Mouse (Mus musculus): ENCODE measurements around the gene Xrra1. TPM values are rescaled to one million over a fixed set of nuclear protein-coding genes. Genes with fewer than 3 reads are reported as not detected.

Gene Xrra1
- polyA plus RNA-seq, 1 experiment from 2014 or later, result 0.39 TPM

GRCm38 (mm10) chr7:99824649-99825483 lies 34.0 kb upstream of the Xrra1 start:
- WGBS, result 92% methylated on average over 16 of the region's 16 CpGs
- Histone ChIP-seq H3K9me3 (replicated peaks; ENCODE audit: control insufficient read depth, low read length) (no peaks in the 10 kb centered on the region), H3K36me3 (ENCODE audit: control insufficient read depth, insufficient read depth, low read length) (no peaks in the 10 kb centered on the region), H3K4me2 (ENCODE audit: low read length) (no peak overlapping the region), H3K27ac (ENCODE audit: low read depth, low read length) (no peak overlapping the region), H3K27me3 (replicated peaks; ENCODE audit: control insufficient read depth, insufficient read depth, low read length) (no peaks in the 10 kb centered on the region), H3K4me3 (ENCODE audit: low read depth, low read length) (no peak overlapping the region), H3K4me1 (ENCODE audit: control insufficient read depth, insufficient read depth, low read length) (peaks cover 4% of the 10 kb centered on the region; the same call in 1 of the 2 replicates), H3K9ac (ENCODE audit: low read length) (no peak overlapping the region)
- DNase-seq (ENCODE audit: low spot score) (no peak), ATAC-seq (no peak)

GRCm38 (mm10) chr7:99825511-99825910 lies 33.4 kb upstream of the Xrra1 start:
- Histone ChIP-seq H3K9ac (ENCODE audit: low read length) (no peak overlapping the region), H3K4me3 (ENCODE audit: low read depth, low read length) (no peak overlapping the region), H3K4me1 (ENCODE audit: control insufficient read depth, insufficient read depth, low read length) (peaks cover 4% of the 10 kb centered on the region; the same call in 1 of the 2 replicates), H3K9me3 (replicated peaks; ENCODE audit: control insufficient read depth, low read length) (no peaks in the 10 kb centered on the region), H3K4me2 (ENCODE audit: low read length) (no peak overlapping the region), H3K27ac (ENCODE audit: low read depth, low read length) (no peak overlapping the region), H3K36me3 (ENCODE audit: control insufficient read depth, insufficient read depth, low read length) (no peaks in the 10 kb centered on the region), H3K27me3 (replicated peaks; ENCODE audit: control insufficient read depth, insufficient read depth, low read length) (no peaks in the 10 kb centered on the region)
- 85% methylated on average over 9 of the region's 9 CpGs for WGBS
- ATAC-seq (no peak), DNase-seq (ENCODE audit: low spot score) (no peak)

GRCm38 (mm10) chr7:99826096-99826495 lies 32.8 kb upstream of the Xrra1 start:
- DNase-seq (ENCODE audit: low spot score) (no peak), ATAC-seq (no peak)
- no peak overlapping the region for H3K9ac ChIP-seq (ENCODE audit: low read length)
- H3K27me3 ChIP-seq (replicated peaks; ENCODE audit: control insufficient read depth, insufficient read depth, low read length), result no peaks in the 10 kb centered on the region
- H3K9me3 ChIP-seq (replicated peaks; ENCODE audit: control insufficient read depth, low read length), result no peaks in the 10 kb centered on the region
- 74% methylated on average over 6 of the region's 6 CpGs for WGBS
- no peak overlapping the region for H3K4me3 ChIP-seq (ENCODE audit: low read depth, low read length)
- no peak overlapping the region for H3K27ac ChIP-seq (ENCODE audit: low read depth, low read length)
- H3K36me3 ChIP-seq (ENCODE audit: control insufficient read depth, insufficient read depth, low read length), result no peaks in the 10 kb centered on the region
- no peak overlapping the region for H3K4me2 ChIP-seq (ENCODE audit: low read length)
- H3K4me1 ChIP-seq (ENCODE audit: control insufficient read depth, insufficient read depth, low read length), result peaks cover 4% of the 10 kb centered on the region; the same call in 1 of the 2 replicates

- Histone ChIP-seq H3K4me1 (ENCODE audit: control insufficient read depth, insufficient read depth, low read length) (peaks cover 4% of the 10 kb centered on the region; the same call in 1 of the 2 replicates), H3K4me3 (ENCODE audit: low read depth, low read length) (peak within 1 kb of the TSS; percentile 36)
These were observed 30.8 kb upstream of the Xrra1 start, which contains the start of gene Neu3 for GRCm38 (mm10) chr7:99828083-99828570. Gene Neu3, minus strand, starts transcription at chr7:99828417.

GRCm38 (mm10) chr7:99833115-99833845 lies 25.6 kb upstream of the Xrra1 start:
- no peak for DNase-seq (ENCODE audit: low spot score)
- Histone ChIP-seq H3K9me3 (replicated peaks; ENCODE audit: control insufficient read depth, low read length) (no peaks in the 10 kb centered on the region), H3K36me3 (ENCODE audit: control insufficient read depth, insufficient read depth, low read length) (peaks cover 16% of the 10 kb centered on the region), H3K9ac (ENCODE audit: low read length) (no peak overlapping the region), H3K27me3 (replicated peaks; ENCODE audit: control insufficient read depth, insufficient read depth, low read length) (no peaks in the 10 kb centered on the region), H3K4me1 (ENCODE audit: control insufficient read depth, insufficient read depth, low read length) (peaks cover 4% of the 10 kb centered on the region; the same call in 1 of the 2 replicates), H3K27ac (ENCODE audit: low read depth, low read length) (no peak overlapping the region), H3K4me2 (ENCODE audit: low read length) (no peak overlapping the region), H3K4me3 (ENCODE audit: low read depth, low read length) (no peak overlapping the region)
- no peak for ATAC-seq
- WGBS, result 81% methylated on average over 5 of the region's 5 CpGs

More at GRCm38 (mm10) chr7:99828083-99828570, 30.8 kb upstream of the Xrra1 start, which contains the start of gene Neu3:
- WGBS, result under 1% methylated on average over 26 of the region's 26 CpGs
- H3K4me2 ChIP-seq (ENCODE audit: low read length), result peak within 1 kb of the TSS; percentile 65
- H3K27me3 ChIP-seq (replicated peaks; ENCODE audit: control insufficient read depth, insufficient read depth, low read length), result no peaks in the 10 kb centered on the region
- ATAC-seq (peak; percentile 98), DNase-seq (ENCODE audit: low spot score) (peak; percentile 81)
- peak within 1 kb of the TSS; percentile 66 for H3K9ac ChIP-seq (ENCODE audit: low read length)
- H3K27ac ChIP-seq (ENCODE audit: low read depth, low read length), result no peak within 1 kb of the TSS
- no peaks in the 10 kb centered on the region for H3K9me3 ChIP-seq (replicated peaks; ENCODE audit: control insufficient read depth, low read length)
- no peaks in the 10 kb centered on the region for H3K36me3 ChIP-seq (ENCODE audit: control insufficient read depth, insufficient read depth, low read length)

GRCm38 (mm10) chr7:99833846-99834222 lies 25.1 kb upstream of the Xrra1 start:
- WGBS, result 91% methylated on average over 2 of the region's 2 CpGs
- H3K27ac ChIP-seq (ENCODE audit: low read depth, low read length), result no peak overlapping the region
- H3K4me2 ChIP-seq (ENCODE audit: low read length), result no peak overlapping the region
- ATAC-seq (no peak), DNase-seq (ENCODE audit: low spot score) (no peak)
- H3K36me3 ChIP-seq (ENCODE audit: control insufficient read depth, insufficient read depth, low read length), result peaks cover 21% of the 10 kb centered on the region
- H3K27me3 ChIP-seq (replicated peaks; ENCODE audit: control insufficient read depth, insufficient read depth, low read length), result no peaks in the 10 kb centered on the region
- H3K4me1 ChIP-seq (ENCODE audit: control insufficient read depth, insufficient read depth, low read length), result no peaks in the 10 kb centered on the region
- H3K9ac ChIP-seq (ENCODE audit: low read length), result no peak overlapping the region
- no peaks in the 10 kb centered on the region for H3K9me3 ChIP-seq (replicated peaks; ENCODE audit: control insufficient read depth, low read length)
- H3K4me3 ChIP-seq (ENCODE audit: low read depth, low read length), result no peak overlapping the region

GRCm38 (mm10) chr7:99834314-99834853 lies 24.5 kb upstream of the Xrra1 start:
- no peak for ATAC-seq
- Histone ChIP-seq H3K4me2 (ENCODE audit: low read length) (no peak overlapping the region), H3K9me3 (replicated peaks; ENCODE audit: control insufficient read depth, low read length) (no peaks in the 10 kb centered on the region), H3K4me1 (ENCODE audit: control insufficient read depth, insufficient read depth, low read length) (no peaks in the 10 kb centered on the region), H3K36me3 (ENCODE audit: control insufficient read depth, insufficient read depth, low read length) (peaks cover 26% of the 10 kb centered on the region), H3K27me3 (replicated peaks; ENCODE audit: control insufficient read depth, insufficient read depth, low read length) (no peaks in the 10 kb centered on the region), H3K4me3 (ENCODE audit: low read depth, low read length) (no peak overlapping the region), H3K9ac (ENCODE audit: low read length) (no peak overlapping the region), H3K27ac (ENCODE audit: low read depth, low read length) (no peak overlapping the region)
- no peak for DNase-seq (ENCODE audit: low spot score)
- WGBS, result 89% methylated on average over 5 of the region's 5 CpGs

- Histone ChIP-seq H3K9me3 (replicated peaks; ENCODE audit: control insufficient read depth, low read length) (no peaks in the 10 kb centered on the region), H3K27me3 (replicated peaks; ENCODE audit: control insufficient read depth, insufficient read depth, low read length) (no peaks in the 10 kb centered on the region), H3K4me1 (ENCODE audit: control insufficient read depth, insufficient read depth, low read length) (no peaks in the 10 kb centered on the region), H3K36me3 (ENCODE audit: control insufficient read depth, insufficient read depth, low read length) (peaks cover 47% of the 10 kb centered on the region), H3K4me3 (ENCODE audit: low read depth, low read length) (no peak overlapping the region), H3K27ac (ENCODE audit: low read depth, low read length) (no peak overlapping the region), H3K9ac (ENCODE audit: low read length) (no peak overlapping the region), H3K4me2 (ENCODE audit: low read length) (no peak overlapping the region)
- ATAC-seq, result no peak
- WGBS, result 43% methylated on average over 4 of the region's 4 CpGs
- peak; percentile 21 for DNase-seq (ENCODE audit: low spot score)
These were observed 22.1 kb upstream of the Xrra1 start for GRCm38 (mm10) chr7:99836781-99837180.

Data from forebrain, embryonic 14.5 days (tissue).